In the genomic region with DNA sequence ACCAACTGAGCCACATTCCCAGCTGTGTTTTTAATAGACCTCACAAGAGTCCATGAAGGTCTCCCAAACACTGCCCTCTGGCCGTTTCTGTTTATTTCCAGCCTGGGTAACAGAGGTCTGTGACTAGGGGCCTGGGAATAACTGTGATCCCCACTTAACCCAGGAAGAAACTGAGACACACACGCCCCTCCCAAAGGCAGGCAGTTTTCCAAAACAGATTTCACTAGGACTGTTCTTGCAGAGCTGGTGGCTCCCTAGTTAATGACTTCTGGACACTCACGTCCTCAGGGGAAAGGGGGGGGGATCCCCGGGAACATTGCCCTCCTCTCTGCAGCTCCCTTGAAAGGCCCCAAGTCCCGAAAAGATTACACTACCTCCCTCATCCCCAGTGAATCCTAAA, we compare ENCODE assay signal across 12 mouse cellular contexts. TPM values are rescaled to one million over a fixed set of nuclear protein-coding genes. Genes with fewer than 3 reads are reported as not detected.
DNase-seq lines count a peak whose midpoint lies in the region; ATAC-seq lines count a peak whose summit lies in the region.
"Had no signal": no experiment of that assay in that cellular context is flagged by ENCODE, and none has a peak within 500 bp of the region (broad histone marks: within the 10 kb centered on the region; RNA-seq: fewer than 3 reads in every experiment).

No protein-coding gene starts in this region.

- H3K9me3 ChIP-seq in hindbrain, embryonic 10.5 days: no peaks in the 10 kb centered on the region
- no peaks in the 10 kb centered on the region for H3K9me3 ChIP-seq in hindbrain, embryonic 14.5 days (ENCODE audit: control insufficient read depth, low read length)
- H3K9me3 ChIP-seq in neural tube, embryonic 15.5 days (replicated peaks): no peaks in the 10 kb centered on the region
- H3K9me3 ChIP-seq in stomach, embryonic 16.5 days (replicated peaks; ENCODE audit: control insufficient read depth, low read length): no peaks in the 10 kb centered on the region
- H3K9me3 ChIP-seq: embryonic facial prominence, embryonic 15.5 days; liver, embryonic 13.5 days had no signal

- H3K4me3 ChIP-seq in hindbrain, embryonic 10.5 days: no peak overlapping the region
- H3K4me3 ChIP-seq in hindbrain, embryonic 14.5 days (replicated peaks; ENCODE audit: low read length): no peak overlapping the region
- no peak overlapping the region for H3K4me3 ChIP-seq in neural tube, embryonic 15.5 days (replicated peaks)
- H3K4me3 ChIP-seq in stomach, embryonic 16.5 days (replicated peaks; ENCODE audit: low read length): no peak overlapping the region
- H3K4me3 ChIP-seq: embryonic facial prominence, embryonic 15.5 days; liver, embryonic 13.5 days had no signal

- no peak for ATAC-seq in hindbrain, embryonic 14.5 days (ENCODE audit: low FRiP score)
- ATAC-seq in neural tube, embryonic 15.5 days (ENCODE audit: low FRiP score): no peak
- ATAC-seq in stomach, embryonic 16.5 days (ENCODE audit: insufficient read depth, low FRiP score): peak; percentile 20; the same call in 1 of the 2 replicates

- DNase-seq in hindbrain, embryonic 10.5 days (ENCODE audit: low spot score): peak; percentile 30
- no peak for DNase-seq in hindbrain, embryonic 14.5 days (ENCODE audit: low spot score)
- peak; percentile 17 for DNase-seq in neural tube, embryonic 10.5 days (ENCODE audit: extremely low spot score, low spot score)
- peak; percentile 42 to 62 for DNase-seq in kidney, postnatal 36 days
- DNase-seq in T-cell, adult 2 months (ENCODE audit: low spot score): no peak
- DNase-seq in right cerebral cortex, adult 2 months (ENCODE audit: low spot score in 2 of 2): no peak
- DNase-seq: cerebellum, adult 9-11 months; gastrocnemius, postnatal 36 days; liver, embryonic 13.5 days had no signal

- no peaks in the 10 kb centered on the region for H3K36me3 ChIP-seq in hindbrain, embryonic 10.5 days
- H3K36me3 ChIP-seq in hindbrain, embryonic 14.5 days (replicated peaks; ENCODE audit: control insufficient read depth, insufficient read depth): no peaks in the 10 kb centered on the region
- H3K36me3 ChIP-seq in neural tube, embryonic 15.5 days: no peaks in the 10 kb centered on the region
- no peaks in the 10 kb centered on the region for H3K36me3 ChIP-seq in stomach, embryonic 16.5 days (ENCODE audit: control insufficient read depth, insufficient read depth, low read length)
- H3K36me3 ChIP-seq: embryonic facial prominence, embryonic 15.5 days; liver, embryonic 13.5 days had no signal

- H3K27ac ChIP-seq in hindbrain, embryonic 10.5 days: peak overlapping the region; percentile 91
- no peak overlapping the region; the same call in 1 of the 2 replicates for H3K27ac ChIP-seq in hindbrain, embryonic 14.5 days
- no peak overlapping the region for H3K27ac ChIP-seq in neural tube, embryonic 15.5 days (replicated peaks)
- peak overlapping the region; percentile 34; the same call in 1 of the 2 replicates for H3K27ac ChIP-seq in stomach, embryonic 16.5 days (ENCODE audit: low read length)
- H3K27ac ChIP-seq: embryonic facial prominence, embryonic 15.5 days; liver, embryonic 13.5 days had no signal

- H3K27me3 ChIP-seq in hindbrain, embryonic 10.5 days (ENCODE audit: insufficient read depth, poor library complexity, severe bottlenecking): peaks cover 59% of the 10 kb centered on the region
- no peaks in the 10 kb centered on the region for H3K27me3 ChIP-seq in hindbrain, embryonic 14.5 days (ENCODE audit: control insufficient read depth, insufficient read depth, low read length)
- H3K27me3 ChIP-seq in neural tube, embryonic 15.5 days (replicated peaks): 0 out of 2 replicates have a peak, but pooled peaks cover 2% of the 10 kb centered on the region
- no peaks in the 10 kb centered on the region; the same call in 1 of the 2 replicates for H3K27me3 ChIP-seq in stomach, embryonic 16.5 days (ENCODE audit: control insufficient read depth, insufficient read depth, low read length)

- no peak overlapping the region for H3K4me2 ChIP-seq in hindbrain, embryonic 14.5 days (replicated peaks)
- no peak overlapping the region for H3K4me2 ChIP-seq in neural tube, embryonic 15.5 days
- no peak overlapping the region for H3K4me2 ChIP-seq in stomach, embryonic 16.5 days (ENCODE audit: low read depth, low read length)
- H3K4me2 ChIP-seq: embryonic facial prominence, embryonic 15.5 days; liver, embryonic 13.5 days had no signal

- no peak overlapping the region for H3K9ac ChIP-seq in hindbrain, embryonic 14.5 days
- H3K9ac ChIP-seq in neural tube, embryonic 15.5 days (replicated peaks): no peak overlapping the region
- H3K9ac ChIP-seq in stomach, embryonic 16.5 days (ENCODE audit: low read length): no peak overlapping the region
- H3K9ac ChIP-seq: embryonic facial prominence, embryonic 15.5 days; liver, embryonic 13.5 days had no signal

- WGBS in hindbrain, embryonic 10.5 days: 27% methylated on average over 5 of the region's 5 CpGs
- WGBS in hindbrain, embryonic 14.5 days: 21% methylated on average over 5 of the region's 5 CpGs
- WGBS in neural tube, embryonic 15.5 days: 13% methylated on average over 5 of the region's 5 CpGs
- 34% methylated on average over 5 of the region's 5 CpGs for WGBS in stomach, embryonic 16.5 days

- H3K4me1 ChIP-seq in hindbrain, embryonic 10.5 days (replicated peaks): peaks cover 96% of the 10 kb centered on the region
- H3K4me1 ChIP-seq in hindbrain, embryonic 14.5 days (replicated peaks; ENCODE audit: control insufficient read depth, insufficient read depth, low read length): peaks cover 50% of the 10 kb centered on the region
- peaks cover 75% of the 10 kb centered on the region for H3K4me1 ChIP-seq in neural tube, embryonic 15.5 days
- peaks cover 39% of the 10 kb centered on the region for H3K4me1 ChIP-seq in stomach, embryonic 16.5 days (ENCODE audit: control insufficient read depth, insufficient read depth, low read length)

RNA-seq across cellular contexts. Expression of a gene that starts 12.1 kb away (rescaled TPM):
- 202 and 281 TPM in 2 replicates for polyA plus RNA-seq in hindbrain, embryonic 10.5 days (2016; fragmentation: Nextera tagmentation; extraction: Ambion mirVana)
- polyA plus RNA-seq in hindbrain, embryonic 14.5 days (2014; fragmentation: Nextera tagmentation; extraction: Ambion mirVana): 99.4 and 106 TPM in 2 replicates
- 55.6 and 67.3 TPM in 2 replicates for polyA plus RNA-seq in neural tube, embryonic 15.5 days (2015; fragmentation: Nextera tagmentation; extraction: Ambion mirVana)
- 34.0 and 42.8 TPM in 2 replicates for polyA plus RNA-seq in stomach, embryonic 16.5 days (2015; fragmentation: Nextera tagmentation; extraction: Ambion mirVana)

Comparison
In these comparisons a context has a peak if more than half of its experiments do, and no peak if none do; other contexts are left out.
1. DNase-seq: peak in hindbrain, embryonic 10.5 days (single experiment), neural tube, embryonic 10.5 days (single experiment) and kidney, postnatal 36 days (2 of 2); none in hindbrain, embryonic 14.5 days (single experiment), T-cell, adult 2 months (single experiment) and right cerebral cortex, adult 2 months (0 of 2).
2. H3K27ac ChIP-seq: peak in hindbrain, embryonic 10.5 days (single experiment) and stomach, embryonic 16.5 days (single experiment); none in hindbrain, embryonic 14.5 days (single experiment) and neural tube, embryonic 15.5 days (single experiment).